Mouse (Mus musculus) kidney, embryonic 15.5 days (tissue): ENCODE data around the gene Tbc1d14. TPM values are rescaled to one million over a fixed set of nuclear protein-coding genes. Genes with fewer than 3 reads are reported as not detected.

ENCODE experiments used
- ATAC-seq: fragments of 200-750 bp; cut with Nextera tagmentation; replicated peaks from 2 replicates; pipeline ENCODE4 v1.8.0; 2017; ENCODE audit warnings: moderate TSS enrichment; ENCODE audit not compliant: low FRiP score
- H3K27ac ChIP-seq: fragments of 300-500 bp; sonication (generic); 2 replicates; pipeline ENCODE4 v1.5.1; 2015; ENCODE audit warnings: mild to moderate bottlenecking, inconsistent platforms
- H3K27me3 ChIP-seq: fragments of 300-500 bp; sonication (generic); 2 replicates; pipeline ENCODE4 v1.6.1; 2015; ENCODE audit warnings: inconsistent platforms
- H3K36me3 ChIP-seq: fragments of 300-500 bp; sonication (generic); 2 replicates; pipeline ENCODE4 v1.6.1; 2015; ENCODE audit warnings: inconsistent platforms
- H3K4me1 ChIP-seq: fragments of 300-500 bp; sonication (generic); 2 replicates; pipeline ENCODE4 v1.6.1; 2015; ENCODE audit warnings: inconsistent platforms
- H3K4me2 ChIP-seq: fragments of 300-500 bp; sonication (generic); 2 replicates; pipeline ENCODE4 v1.6.1; 2015; ENCODE audit warnings: moderate library complexity, mild to moderate bottlenecking, inconsistent platforms
- H3K4me3 ChIP-seq: fragments of 300-500 bp; sonication (generic); replicated peaks from 2 replicates; pipeline ENCODE4 v1.5.1; 2015; ENCODE audit warnings: mild to moderate bottlenecking, inconsistent platforms
- H3K9ac ChIP-seq: fragments of 300-500 bp; sonication (generic); 2 replicates; pipeline ENCODE4 v1.6.1; 2015; ENCODE audit warnings: mild to moderate bottlenecking, inconsistent platforms
- H3K9me3 ChIP-seq: fragments of 300-500 bp; sonication (generic); replicated peaks from 2 replicates; pipeline ENCODE4 v1.6.1; 2016; ENCODE audit warnings: inconsistent platforms
- WGBS: fragments of 180-500 bp; shearing (Covaris S2); methylation state at CpG from one replicate; pipeline ENCODE4 v1.1.7; 2015; ENCODE audit warnings: mixed read lengths; 5-methylcytosine and 5-hydroxymethylcytosine counted together
- polyA plus RNA-seq: library from polyadenylated mRNA; unstranded; fragments of >200 nt; fragmentation: Nextera tagmentation; extraction: Ambion mirVana; gene quantifications from 2 replicates; pipeline ENCODE4 v1.2.1, GENCODE M21; 2015

Tbc1d14 gene
- polyA plus RNA-seq, 1 experiment from 2014 or later, result 46.2 TPM

DNA sequence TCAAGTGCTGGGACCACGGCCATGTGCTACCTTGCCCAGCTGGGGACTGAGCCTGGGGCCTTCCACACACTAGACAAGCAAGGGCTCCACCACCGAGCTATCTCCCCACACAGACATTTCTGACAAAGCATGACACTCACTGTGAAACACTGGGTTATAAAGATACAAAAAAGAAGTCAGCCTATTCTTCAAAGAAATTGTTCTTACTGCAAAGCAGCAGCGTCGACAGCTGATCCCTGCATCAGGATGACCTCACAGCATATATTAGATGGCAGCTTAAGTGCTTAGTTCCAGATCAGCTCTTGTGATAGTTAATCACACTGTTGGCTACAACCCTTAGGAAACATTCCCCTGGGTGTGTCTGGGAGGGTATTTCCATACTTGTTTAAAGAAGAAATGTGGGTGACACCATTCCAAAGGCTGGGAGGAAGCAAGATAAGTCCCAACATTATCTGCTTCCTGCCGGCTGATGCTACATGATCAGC is 69.8 kb downstream of the Tbc1d14 start:
- H3K9me3 ChIP-seq, result no peaks in the 10 kb centered on the region
- H3K4me3 ChIP-seq, result no peak overlapping the region
- H3K27me3 ChIP-seq, result no peaks in the 10 kb centered on the region
- no peak overlapping the region for H3K27ac ChIP-seq
- peaks cover 3% of the 10 kb centered on the region for H3K4me1 ChIP-seq
- H3K9ac ChIP-seq, result no peak overlapping the region
- peaks cover 61% of the 10 kb centered on the region for H3K36me3 ChIP-seq
- no peak for ATAC-seq
- WGBS, result 67% methylated on average over 5 of the region's 5 CpGs
- H3K4me2 ChIP-seq, result no peak overlapping the region

DNA sequence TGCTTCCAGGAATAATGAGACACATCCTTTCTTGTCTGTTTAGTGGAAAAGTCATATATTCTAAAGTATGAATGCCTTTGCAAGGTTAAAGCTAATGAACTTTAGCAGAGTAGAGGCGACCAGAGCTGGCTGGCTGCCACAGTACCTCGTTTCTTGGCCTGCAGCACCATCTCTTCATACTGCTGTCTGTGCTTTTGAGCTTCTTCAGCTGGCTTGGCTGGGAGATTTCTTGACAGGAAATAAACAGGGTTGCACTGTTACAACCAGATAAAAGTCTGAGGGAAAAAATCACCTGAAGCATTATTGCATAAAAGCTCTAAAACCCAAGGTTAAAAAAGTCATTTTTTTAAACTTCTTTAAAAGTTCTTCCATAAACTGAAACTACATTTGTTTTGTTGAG is 70.3 kb downstream of the Tbc1d14 start:
- Histone ChIP-seq H3K9me3 (no peaks in the 10 kb centered on the region), H3K27ac (no peak overlapping the region), H3K4me2 (no peak overlapping the region), H3K4me3 (no peak overlapping the region), H3K36me3 (peaks cover 66% of the 10 kb centered on the region), H3K4me1 (no peaks in the 10 kb centered on the region), H3K27me3 (no peaks in the 10 kb centered on the region), H3K9ac (no peak overlapping the region)
- ATAC-seq, result no peak
- 66% methylated on average over 2 of the region's 2 CpGs for WGBS

DNA sequence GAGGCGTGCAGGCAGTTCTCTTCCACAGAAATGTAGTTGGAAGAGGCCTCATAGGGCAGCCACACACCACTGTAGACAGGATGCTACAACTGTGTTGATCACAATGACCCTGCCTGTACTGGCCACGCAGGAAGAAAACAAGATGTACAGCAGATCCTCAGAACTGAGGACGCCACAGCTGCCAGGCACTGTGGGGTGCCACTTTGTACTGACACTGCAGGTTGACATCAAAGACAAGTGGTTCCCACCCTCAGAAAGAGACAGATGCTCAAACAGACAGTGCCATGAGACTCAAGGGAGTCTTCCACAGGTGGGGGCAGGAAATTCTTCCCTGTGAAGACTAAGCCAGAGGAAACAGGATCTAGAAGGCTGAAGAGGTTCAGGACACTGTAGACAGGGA is 73.3 kb downstream of the Tbc1d14 start:
- no peak for ATAC-seq
- Histone ChIP-seq H3K4me3 (no peak overlapping the region), H3K27me3 (no peaks in the 10 kb centered on the region), H3K4me1 (no peaks in the 10 kb centered on the region), H3K27ac (no peak overlapping the region), H3K9ac (no peak overlapping the region), H3K4me2 (no peak overlapping the region), H3K9me3 (no peaks in the 10 kb centered on the region), H3K36me3 (peaks cover 93% of the 10 kb centered on the region)
- 78% methylated on average over 3 of the region's 3 CpGs for WGBS

DNA sequence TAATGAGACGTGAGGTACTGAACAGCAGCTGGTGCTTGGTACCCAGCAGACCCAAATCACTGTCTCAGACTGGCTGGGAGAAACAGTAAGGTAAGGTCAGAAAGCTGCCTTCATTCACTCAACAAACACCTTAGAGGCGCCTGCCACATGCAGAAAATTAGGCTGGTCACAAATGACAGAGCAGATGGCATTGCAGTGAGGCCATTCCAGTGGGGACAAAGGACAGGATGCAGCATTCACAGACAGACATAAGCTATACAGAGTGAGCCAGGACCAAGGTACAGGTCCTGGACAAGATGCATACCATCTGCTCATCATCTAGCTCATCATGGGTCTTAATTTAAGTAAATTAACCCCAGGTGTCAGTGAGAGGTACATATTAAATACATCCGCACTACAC is 75.5 kb downstream of the Tbc1d14 start:
- Histone ChIP-seq H3K9ac (no peak overlapping the region), H3K36me3 (peaks cover 95% of the 10 kb centered on the region), H3K27me3 (no peaks in the 10 kb centered on the region), H3K9me3 (no peaks in the 10 kb centered on the region), H3K4me2 (no peak overlapping the region), H3K4me1 (no peaks in the 10 kb centered on the region), H3K27ac (no peak overlapping the region), H3K4me3 (no peak overlapping the region)
- WGBS, result 82% methylated on average over 3 of the region's 3 CpGs
- no peak for ATAC-seq

DNA sequence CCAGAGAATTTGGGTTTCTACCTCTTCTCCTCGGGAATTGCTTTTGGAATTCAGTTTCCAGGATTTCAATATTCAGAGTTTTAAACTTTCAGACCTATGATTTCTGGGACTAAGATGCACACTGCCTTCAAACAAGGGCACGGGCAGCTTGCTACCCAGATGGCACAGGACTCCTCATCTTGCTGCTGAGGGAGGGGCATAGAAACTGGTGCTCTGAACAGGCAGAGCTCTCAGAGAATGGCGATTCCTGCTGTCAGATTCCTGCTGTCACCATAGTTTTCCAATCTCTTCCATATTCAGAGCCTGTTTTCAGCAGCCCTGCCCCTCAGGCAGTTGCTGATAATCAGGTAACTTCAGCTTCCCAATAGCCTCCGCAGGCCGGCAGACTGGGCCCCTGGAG is 77.5 kb downstream of the Tbc1d14 start:
- H3K9me3 ChIP-seq, result no peaks in the 10 kb centered on the region
- H3K4me1 ChIP-seq, result no peaks in the 10 kb centered on the region
- no peak overlapping the region for H3K27ac ChIP-seq
- 93% methylated on average over 5 of the region's 5 CpGs for WGBS
- no peak overlapping the region for H3K4me3 ChIP-seq
- H3K36me3 ChIP-seq, result peaks cover 96% of the 10 kb centered on the region
- H3K4me2 ChIP-seq, result no peak overlapping the region
- ATAC-seq, result no peak
- no peaks in the 10 kb centered on the region for H3K27me3 ChIP-seq
- no peak overlapping the region for H3K9ac ChIP-seq

DNA sequence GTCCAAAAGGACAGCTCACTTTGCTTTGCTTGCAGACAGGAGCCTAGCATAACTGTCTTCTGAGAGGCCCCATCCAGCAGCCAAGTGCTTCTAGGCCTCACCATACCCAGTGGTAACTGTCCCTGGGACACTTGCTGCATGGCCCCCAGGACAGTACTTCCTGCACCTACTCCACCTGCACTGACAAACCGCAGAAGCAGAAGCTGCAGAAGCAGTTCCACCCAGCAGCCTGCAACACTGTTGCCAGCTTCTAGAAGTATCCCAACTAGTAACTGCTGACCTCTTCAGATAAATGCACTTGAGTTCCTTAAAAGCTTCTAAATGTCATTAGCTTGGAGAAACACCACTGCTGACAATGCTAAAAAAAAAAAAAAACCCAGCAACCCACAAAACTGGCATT is 78.0 kb downstream of the Tbc1d14 start:
- Histone ChIP-seq H3K4me2 (no peak overlapping the region), H3K27ac (no peak overlapping the region), H3K36me3 (peaks cover 96% of the 10 kb centered on the region), H3K9ac (no peak overlapping the region), H3K9me3 (no peaks in the 10 kb centered on the region), H3K4me3 (no peak overlapping the region), H3K4me1 (no peaks in the 10 kb centered on the region), H3K27me3 (no peaks in the 10 kb centered on the region)
- 97% methylated on average over 1 of the region's 1 CpGs for WGBS
- no peak for ATAC-seq

DNA sequence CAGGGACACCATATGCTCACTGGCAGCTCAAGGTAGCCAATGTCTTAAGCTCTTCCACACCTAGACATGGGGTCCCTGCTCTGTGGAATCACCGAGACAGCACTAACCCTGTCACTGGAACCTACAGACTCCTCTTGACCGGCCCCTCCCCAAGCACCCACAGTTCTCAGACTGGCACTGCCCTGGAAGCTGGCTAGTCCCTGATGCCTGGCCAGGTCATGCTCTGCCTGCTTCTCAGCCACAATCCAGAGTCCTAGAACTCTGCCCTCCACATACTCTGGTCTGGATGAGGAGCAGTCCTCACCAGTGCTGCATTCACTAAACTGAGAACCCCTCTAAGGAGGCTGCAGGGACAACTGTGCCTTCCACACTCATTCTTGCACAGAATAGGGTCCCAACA is 82.1 kb downstream of the Tbc1d14 start:
- no peaks in the 10 kb centered on the region for H3K9me3 ChIP-seq
- H3K9ac ChIP-seq, result no peak overlapping the region
- no peak overlapping the region for H3K4me3 ChIP-seq
- H3K27ac ChIP-seq, result no peak overlapping the region
- H3K27me3 ChIP-seq, result no peaks in the 10 kb centered on the region
- ATAC-seq, result no peak
- peaks cover 90% of the 10 kb centered on the region for H3K36me3 ChIP-seq
- H3K4me1 ChIP-seq, result no peaks in the 10 kb centered on the region
- 94% methylated on average over 2 of the region's 2 CpGs for WGBS
- no peak overlapping the region for H3K4me2 ChIP-seq

DNA sequence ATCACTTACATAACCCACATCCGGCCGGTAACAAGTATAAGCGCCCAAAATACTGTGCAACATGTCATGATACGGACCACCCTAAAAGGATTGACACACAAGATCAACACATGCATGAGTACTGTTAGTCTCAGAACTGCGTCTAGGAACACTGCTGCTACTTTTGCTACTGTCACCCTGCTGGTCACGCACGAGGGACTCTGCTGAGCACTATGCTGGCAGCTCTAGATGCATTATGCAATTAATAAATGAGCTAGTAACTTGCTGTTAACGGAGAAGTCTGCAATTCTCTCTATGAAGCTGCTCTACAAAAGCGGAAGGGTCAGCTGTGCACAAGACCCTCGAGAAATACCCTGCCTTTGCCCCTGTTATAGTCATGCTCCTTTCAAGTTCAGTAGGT is 84.7 kb downstream of the Tbc1d14 start:
- no peak overlapping the region for H3K4me2 ChIP-seq
- no peak; the same call in 1 of the 2 replicates for ATAC-seq
- H3K27ac ChIP-seq, result peak overlapping the region; percentile 58
- H3K36me3 ChIP-seq, result peaks cover 94% of the 10 kb centered on the region
- H3K4me3 ChIP-seq, result no peak overlapping the region
- WGBS, result 88% methylated on average over 10 of the region's 10 CpGs
- no peak overlapping the region for H3K9ac ChIP-seq
- H3K27me3 ChIP-seq, result no peaks in the 10 kb centered on the region
- no peaks in the 10 kb centered on the region for H3K9me3 ChIP-seq
- H3K4me1 ChIP-seq, result no peaks in the 10 kb centered on the region

DNA sequence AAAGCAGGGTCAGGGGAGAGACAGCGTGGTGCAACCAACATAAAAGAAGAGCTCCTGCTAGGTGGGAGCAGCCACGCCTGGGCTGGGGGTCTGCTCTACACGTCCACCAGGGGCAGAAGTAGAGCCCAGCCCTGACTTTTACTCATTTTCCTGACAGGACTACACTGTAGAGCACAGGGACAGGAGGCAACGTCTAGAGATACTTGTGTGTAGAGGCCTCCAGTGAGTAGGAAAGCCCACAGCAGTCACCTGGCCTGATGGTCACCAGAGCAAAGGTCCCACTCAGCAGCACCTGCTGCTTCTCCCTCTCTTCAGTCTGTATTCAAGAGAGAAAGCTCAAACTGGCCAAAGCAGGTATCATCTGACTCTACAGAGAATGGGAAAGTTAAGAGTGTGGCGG is 87.4 kb downstream of the Tbc1d14 start:
- Histone ChIP-seq H3K27me3 (no peaks in the 10 kb centered on the region), H3K9me3 (no peaks in the 10 kb centered on the region), H3K36me3 (peaks cover 90% of the 10 kb centered on the region), H3K4me3 (no peak overlapping the region), H3K9ac (no peak overlapping the region), H3K27ac (no peak overlapping the region), H3K4me2 (no peak overlapping the region), H3K4me1 (no peaks in the 10 kb centered on the region)
- ATAC-seq, result no peak
- 76% methylated on average over 5 of the region's 5 CpGs for WGBS

DNA sequence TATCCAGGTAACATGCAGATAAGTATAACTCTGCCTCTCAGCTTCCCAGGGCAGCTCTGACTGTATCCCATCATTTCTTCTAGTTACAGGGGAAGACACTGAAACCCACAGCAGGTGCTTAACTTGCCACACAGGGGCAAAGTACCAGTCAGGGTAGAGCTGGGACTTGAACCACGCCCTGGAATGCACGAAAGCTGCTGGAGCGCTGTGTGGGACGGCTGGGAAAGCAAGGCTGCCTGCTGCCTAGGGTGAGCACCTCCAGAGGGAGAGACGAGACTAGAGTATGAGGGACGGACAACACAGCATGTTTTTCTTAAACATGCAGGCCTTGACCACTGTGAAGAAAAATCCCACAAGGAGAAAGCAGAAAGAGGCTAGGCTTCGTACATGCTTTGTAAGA is 87.8 kb downstream of the Tbc1d14 start:
- H3K9ac ChIP-seq, result no peak overlapping the region
- WGBS, result 92% methylated on average over 7 of the region's 7 CpGs
- H3K9me3 ChIP-seq, result no peaks in the 10 kb centered on the region
- no peak overlapping the region for H3K27ac ChIP-seq
- ATAC-seq, result no peak
- no peaks in the 10 kb centered on the region for H3K27me3 ChIP-seq
- no peak overlapping the region for H3K4me2 ChIP-seq
- H3K4me3 ChIP-seq, result no peak overlapping the region
- peaks cover 90% of the 10 kb centered on the region for H3K36me3 ChIP-seq
- no peaks in the 10 kb centered on the region for H3K4me1 ChIP-seq

DNA sequence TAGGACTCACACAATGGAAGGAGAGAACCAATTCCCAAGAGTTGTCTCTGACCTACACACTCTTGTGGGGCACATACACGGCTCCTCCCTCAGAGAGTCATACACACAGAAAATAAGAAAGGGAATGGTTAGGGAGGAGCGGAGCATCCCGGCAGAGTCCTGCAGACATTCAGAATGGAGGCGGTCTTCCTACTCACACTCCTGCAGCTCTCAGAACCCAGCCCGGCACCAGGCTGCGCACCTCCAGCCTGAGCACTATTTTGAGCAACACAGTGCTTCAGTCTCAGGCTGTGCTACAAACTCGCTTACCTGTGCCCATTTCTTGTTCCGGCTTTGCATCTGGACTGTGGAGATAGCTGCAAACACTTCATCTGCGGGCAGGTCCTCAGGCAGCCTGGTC is 98.4 kb downstream of the Tbc1d14 start:
- no peak for ATAC-seq

DNA sequence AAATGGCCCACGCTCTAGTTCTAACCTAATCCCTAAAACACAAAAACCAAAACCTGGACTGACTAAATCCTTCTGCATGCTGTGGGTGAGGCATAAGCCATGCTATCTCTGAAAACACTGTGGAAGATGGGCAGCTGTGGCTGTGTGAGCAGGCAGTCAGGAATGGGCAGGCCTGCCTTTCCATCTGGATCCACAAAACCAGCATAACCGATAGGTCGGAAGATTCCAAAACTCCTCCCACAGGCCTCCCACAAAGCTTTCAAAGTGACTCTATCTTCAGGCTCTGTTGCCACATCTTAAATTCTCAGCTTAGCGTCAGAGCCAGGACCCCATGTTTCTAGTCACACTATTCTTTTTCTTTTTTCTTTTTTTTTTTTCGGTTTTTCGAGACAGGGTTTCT is 99.2 kb downstream of the Tbc1d14 start:
- Histone ChIP-seq H3K9ac (no peak overlapping the region), H3K4me2 (no peak overlapping the region), H3K4me1 (peaks cover 11% of the 10 kb centered on the region), H3K9me3 (no peaks in the 10 kb centered on the region), H3K4me3 (no peak overlapping the region), H3K27ac (no peak overlapping the region), H3K27me3 (no peaks in the 10 kb centered on the region), H3K36me3 (peaks cover 72% of the 10 kb centered on the region)
- 80% methylated on average over 6 of the region's 6 CpGs for WGBS
- ATAC-seq, result no peak

More for the DNA sequence above, 98.4 kb downstream of the Tbc1d14 start:
- Histone ChIP-seq H3K27ac (no peak overlapping the region), H3K4me3 (no peak overlapping the region), H3K9me3 (no peaks in the 10 kb centered on the region), H3K4me1 (peaks cover 10% of the 10 kb centered on the region), H3K27me3 (no peaks in the 10 kb centered on the region), H3K36me3 (peaks cover 77% of the 10 kb centered on the region), H3K4me2 (no peak overlapping the region), H3K9ac (no peak overlapping the region)
- 97% methylated on average over 9 of the region's 9 CpGs for WGBS

DNA sequence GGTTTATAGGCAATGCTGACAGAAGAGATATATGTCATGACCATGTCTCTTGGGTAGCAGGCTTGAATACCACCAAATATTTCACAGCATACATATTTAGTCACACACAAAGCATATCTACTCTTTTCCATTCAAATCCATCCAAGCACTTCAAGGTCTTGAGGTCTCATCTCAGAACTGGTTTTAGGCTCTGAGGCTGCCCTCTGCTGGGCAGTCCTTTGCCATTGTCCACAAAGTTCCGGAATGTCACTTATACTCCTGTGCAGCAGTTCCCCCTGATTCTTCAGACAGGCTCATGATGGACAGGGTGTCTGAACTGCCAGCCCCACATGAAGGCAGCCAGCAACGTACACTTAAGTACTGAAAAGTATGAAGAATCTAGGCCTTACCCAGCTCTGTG is 103.9 kb downstream of the Tbc1d14 start:
- Histone ChIP-seq H3K27ac (no peak overlapping the region), H3K4me3 (no peak overlapping the region), H3K9me3 (no peaks in the 10 kb centered on the region), H3K4me1 (peaks cover 23% of the 10 kb centered on the region), H3K4me2 (no peak overlapping the region), H3K27me3 (peaks cover 24% of the 10 kb centered on the region), H3K9ac (no peak overlapping the region), H3K36me3 (peaks cover 36% of the 10 kb centered on the region)
- 47% methylated on average over 2 of the region's 2 CpGs for WGBS
- no peak for ATAC-seq
